Mouse (Mus musculus): ENCODE results near the gene Gm37240. TPM values are rescaled to one million over a fixed set of nuclear protein-coding genes. Genes with fewer than 3 reads are reported as not detected.
A peak's percentile ranks its signal among the peaks of the same experiment; 100 is the strongest.

The Gm37240 gene
- total RNA-seq, 1 experiment, result 1.2 TPM

GRCm38 (mm10) chr3:84668957-84669356, 1218.4 kb downstream of the Gm37240 start:
- in situ Hi-C loops (cut with MboI; ENCODE audit: low sequenced_read_pairs in 2 of 2, unreplicated experiment in 2 of 2), result no loop called here
- DNase-seq (ENCODE audit: low read depth, low spot score), result no peak
- Histone ChIP-seq H3K9ac (ENCODE audit: insufficient read depth, low read depth, low read length, poor library complexity, severe bottlenecking) (no peak overlapping the region), H3K4me1 (ENCODE audit: control insufficient read depth in 2 of 2, insufficient read depth in 2 of 2, low read length in 2 of 2, poor library complexity in 1 of 2) (peaks cover 8 to 18% of the 10 kb centered on the region in 2 experiments), H3K9me3 (ENCODE audit: control insufficient read depth, insufficient read depth, low read depth, low read length) (no peaks in the 10 kb centered on the region), H3K4me3 (ENCODE audit: insufficient read depth in 1 of 2, low read depth in 1 of 2, low read length in 2 of 2, poor library complexity in 1 of 2, severe bottlenecking in 1 of 2) (no peak overlapping the region), H3K36me3 (ENCODE audit: control insufficient read depth, insufficient read depth, low read length, poor library complexity, severe bottlenecking) (no peaks in the 10 kb centered on the region), H3K27ac (ENCODE audit: insufficient read depth, low read depth, low read length, poor library complexity, severe bottlenecking) (no peak overlapping the region)
- TF ChIP-seq ZC3H11A (IDR thresholded peaks at IDR 0.05; ENCODE audit: borderline replicate concordance, low read depth, low read length) (no peak), MAFK (IDR thresholded peaks at IDR 0.05; ENCODE audit: insufficient read depth, low read depth, low read length) (no peak), ZNF384 (IDR thresholded peaks at IDR 0.05; ENCODE audit: low read depth, low read length) (no peak), CHD2 (IDR thresholded peaks at IDR 0.05; ENCODE audit: low read depth, low read length) (no peak), HCFC1 (IDR thresholded peaks at IDR 0.05; ENCODE audit: borderline replicate concordance, insufficient read depth, low read length) (no peak)

GRCm38 (mm10) chr3:84665255-84666073, 1221.9 kb downstream of the Gm37240 start:
- H3K9ac ChIP-seq (ENCODE audit: insufficient read depth, low read depth, low read length, poor library complexity, severe bottlenecking), result peak overlapping the region; percentile 28; the same call in 1 of the 2 replicates
- H3K4me3 ChIP-seq (ENCODE audit: insufficient read depth in 1 of 2, low read depth in 1 of 2, low read length in 2 of 2, poor library complexity in 1 of 2, severe bottlenecking in 1 of 2), result peak overlapping the region; percentile 12 to 26; a peak in 3 of 4 replicates
- peaks cover 1% of the 10 kb centered on the region; the same call in 1 of the 2 replicates for H3K36me3 ChIP-seq (ENCODE audit: control insufficient read depth, insufficient read depth, low read length, poor library complexity, severe bottlenecking)
- TF ChIP-seq MAFK (IDR thresholded peaks at IDR 0.05; ENCODE audit: insufficient read depth, low read depth, low read length) (no peak), ZNF384 (IDR thresholded peaks at IDR 0.05; ENCODE audit: low read depth, low read length) (no peak), ZC3H11A (IDR thresholded peaks at IDR 0.05; ENCODE audit: borderline replicate concordance, low read depth, low read length) (no peak), HCFC1 (IDR thresholded peaks at IDR 0.05; ENCODE audit: borderline replicate concordance, insufficient read depth, low read length) (no peak), CHD2 (IDR thresholded peaks at IDR 0.05; ENCODE audit: low read depth, low read length) (no peak)
- DNase-seq (ENCODE audit: low read depth, low spot score), result no peak
- no peaks in the 10 kb centered on the region for H3K9me3 ChIP-seq (ENCODE audit: control insufficient read depth, insufficient read depth, low read depth, low read length)
- H3K4me1 ChIP-seq (ENCODE audit: control insufficient read depth in 2 of 2, insufficient read depth in 2 of 2, low read length in 2 of 2, poor library complexity in 1 of 2), result peaks cover 10 to 30% of the 10 kb centered on the region in 2 experiments
- H3K27ac ChIP-seq (ENCODE audit: insufficient read depth, low read depth, low read length, poor library complexity, severe bottlenecking), result peak overlapping the region; percentile 91
- in situ Hi-C loops (cut with MboI; ENCODE audit: low sequenced_read_pairs in 2 of 2, unreplicated experiment in 2 of 2), result no loop called here

- in situ Hi-C loops (cut with MboI; ENCODE audit: low sequenced_read_pairs in 2 of 2, unreplicated experiment in 2 of 2), result no loop called here
- Histone ChIP-seq H3K36me3 (ENCODE audit: control insufficient read depth, insufficient read depth, low read length, poor library complexity, severe bottlenecking) (peaks cover 1% of the 10 kb centered on the region; the same call in 1 of the 2 replicates), H3K27ac (ENCODE audit: insufficient read depth, low read depth, low read length, poor library complexity, severe bottlenecking) (peak overlapping the region; percentile 78), H3K4me3 (ENCODE audit: insufficient read depth in 1 of 2, low read depth in 1 of 2, low read length in 2 of 2, poor library complexity in 1 of 2, severe bottlenecking in 1 of 2) (no peak overlapping the region), H3K9me3 (ENCODE audit: control insufficient read depth, insufficient read depth, low read depth, low read length) (no peaks in the 10 kb centered on the region), H3K9ac (ENCODE audit: insufficient read depth, low read depth, low read length, poor library complexity, severe bottlenecking) (no peak overlapping the region), H3K4me1 (ENCODE audit: control insufficient read depth in 2 of 2, insufficient read depth in 2 of 2, low read length in 2 of 2, poor library complexity in 1 of 2) (peaks cover 10 to 30% of the 10 kb centered on the region in 2 experiments)
- no peak for DNase-seq (ENCODE audit: low read depth, low spot score)
- TF ChIP-seq ZC3H11A (IDR thresholded peaks at IDR 0.05; ENCODE audit: borderline replicate concordance, low read depth, low read length) (no peak), ZNF384 (IDR thresholded peaks at IDR 0.05; ENCODE audit: low read depth, low read length) (no peak), HCFC1 (IDR thresholded peaks at IDR 0.05; ENCODE audit: borderline replicate concordance, insufficient read depth, low read length) (no peak), CHD2 (IDR thresholded peaks at IDR 0.05; ENCODE audit: low read depth, low read length) (no peak), MAFK (IDR thresholded peaks at IDR 0.05; ENCODE audit: insufficient read depth, low read depth, low read length) (no peak)
Observed at GRCm38 (mm10) chr3:84664686-84665085, 1222.6 kb downstream of the Gm37240 start.

- Histone ChIP-seq H3K27ac (ENCODE audit: insufficient read depth, low read depth, low read length, poor library complexity, severe bottlenecking) (no peak overlapping the region), H3K9me3 (ENCODE audit: control insufficient read depth, insufficient read depth, low read depth, low read length) (no peaks in the 10 kb centered on the region), H3K9ac (ENCODE audit: insufficient read depth, low read depth, low read length, poor library complexity, severe bottlenecking) (no peak overlapping the region), H3K36me3 (ENCODE audit: control insufficient read depth, insufficient read depth, low read length, poor library complexity, severe bottlenecking) (peaks cover 1% of the 10 kb centered on the region; the same call in 1 of the 2 replicates), H3K4me1 (ENCODE audit: control insufficient read depth in 2 of 2, insufficient read depth in 2 of 2, low read length in 2 of 2, poor library complexity in 1 of 2) (peaks cover 10 to 30% of the 10 kb centered on the region in 2 experiments), H3K4me3 (ENCODE audit: insufficient read depth in 1 of 2, low read depth in 1 of 2, low read length in 2 of 2, poor library complexity in 1 of 2, severe bottlenecking in 1 of 2) (no peak overlapping the region)
- TF ChIP-seq CHD2 (IDR thresholded peaks at IDR 0.05; ENCODE audit: low read depth, low read length) (no peak), ZC3H11A (IDR thresholded peaks at IDR 0.05; ENCODE audit: borderline replicate concordance, low read depth, low read length) (no peak), ZNF384 (IDR thresholded peaks at IDR 0.05; ENCODE audit: low read depth, low read length) (no peak), HCFC1 (IDR thresholded peaks at IDR 0.05; ENCODE audit: borderline replicate concordance, insufficient read depth, low read length) (no peak), MAFK (IDR thresholded peaks at IDR 0.05; ENCODE audit: insufficient read depth, low read depth, low read length) (no peak)
- in situ Hi-C loops (cut with MboI; ENCODE audit: low sequenced_read_pairs in 2 of 2, unreplicated experiment in 2 of 2), result no loop called here
- DNase-seq (ENCODE audit: low read depth, low spot score), result no peak
Observed at GRCm38 (mm10) chr3:84663858-84664257, 1223.5 kb downstream of the Gm37240 start.

Measured in ES-E14 (cell line).